In genomic region chr5:21528068-21528842, GRCm38 (mm10) we compare ENCODE assay signal across 9 mouse cellular contexts. TPM values are rescaled to one million over a fixed set of nuclear protein-coding genes. Genes with fewer than 3 reads are reported as not detected.
A peak's percentile ranks its signal among the peaks of the same experiment; 100 is the strongest.
DNase-seq lines count a peak whose midpoint lies in the region; ATAC-seq and TF ChIP-seq lines count a peak whose summit lies in the region.
"Had no signal": no experiment of that assay in that cellular context is flagged by ENCODE, and none has a peak within 500 bp of the region (broad histone marks: within the 10 kb centered on the region; RNA-seq: fewer than 3 reads in every experiment).

No protein-coding gene starts in this region.

- peak; percentile 79 for DNase-seq in midbrain, embryonic 11.5 days (ENCODE audit: low spot score, missing footprints)
- peak; percentile 60 for DNase-seq in heart, adult 8-10 months (ENCODE audit: low spot score)
- peak; percentile 71 for DNase-seq in kidney, postnatal 10 days
- peak; percentile 21 for DNase-seq in stomach, postnatal 0 days (ENCODE audit: low spot score)
- DNase-seq in ovary, adult 18-20 months (ENCODE audit: low spot score), result no peak
- no peak for DNase-seq in cerebellum, postnatal 36 days
- DNase-seq: adrenal gland, adult 2 months had no signal

- WGBS in midbrain, embryonic 11.5 days, result 91% methylated on average over 15 of the region's 15 CpGs
- 91% methylated on average over 15 of the region's 15 CpGs for WGBS in midbrain, embryonic 15.5 days
- 52% methylated on average over 15 of the region's 15 CpGs for WGBS in stomach, postnatal 0 days

- TF ChIP-seq CTCF in stomach, postnatal 0 days (IDR thresholded peaks at IDR 0.05; ENCODE audit: low read depth), result no peak

- peaks cover 7% of the 10 kb centered on the region for H3K4me1 ChIP-seq in midbrain, embryonic 11.5 days (ENCODE audit: control insufficient read depth, insufficient read depth, low read length)
- no peaks in the 10 kb centered on the region for H3K4me1 ChIP-seq in midbrain, embryonic 15.5 days
- no peaks in the 10 kb centered on the region for H3K4me1 ChIP-seq in stomach, postnatal 0 days (replicated peaks; ENCODE audit: control insufficient read depth, insufficient read depth)

- H3K4me2 ChIP-seq in midbrain, embryonic 11.5 days, result no peak overlapping the region
- H3K4me2 ChIP-seq in midbrain, embryonic 15.5 days, result no peak overlapping the region
- no peak overlapping the region; the same call in 1 of the 2 replicates for H3K4me2 ChIP-seq in stomach, postnatal 0 days (replicated peaks; ENCODE audit: low read depth)

- ATAC-seq in midbrain, embryonic 11.5 days (ENCODE audit: low FRiP score), result no peak
- ATAC-seq in midbrain, embryonic 15.5 days (replicated peaks), result no peak
- peak; percentile 86 for ATAC-seq in stomach, postnatal 0 days (ENCODE audit: low FRiP score, low TSS enrichment)

- H3K4me3 ChIP-seq in midbrain, embryonic 11.5 days (ENCODE audit: low read depth, low read length), result no peak overlapping the region
- no peak overlapping the region for H3K4me3 ChIP-seq in midbrain, embryonic 15.5 days
- no peak overlapping the region for H3K4me3 ChIP-seq in stomach, postnatal 0 days (ENCODE audit: low read depth, low read length)
- H3K4me3 ChIP-seq: midbrain, embryonic 12.5 days had no signal

- H3K27me3 ChIP-seq in midbrain, embryonic 11.5 days (ENCODE audit: control insufficient read depth, insufficient read depth, low read length), result no peaks in the 10 kb centered on the region
- no peaks in the 10 kb centered on the region for H3K27me3 ChIP-seq in midbrain, embryonic 15.5 days (replicated peaks)
- no peaks in the 10 kb centered on the region for H3K27me3 ChIP-seq in stomach, postnatal 0 days (ENCODE audit: control insufficient read depth, insufficient read depth, low read length)
- H3K27me3 ChIP-seq: midbrain, embryonic 12.5 days had no signal

- H3K9ac ChIP-seq in midbrain, embryonic 11.5 days (ENCODE audit: low read length), result no peak overlapping the region
- H3K9ac ChIP-seq in midbrain, embryonic 15.5 days, result no peak overlapping the region
- H3K9ac ChIP-seq in stomach, postnatal 0 days (ENCODE audit: low read length), result no peak overlapping the region
- H3K9ac ChIP-seq: midbrain, embryonic 12.5 days had no signal

- no peak for TF ChIP-seq EP300 in stomach, postnatal 0 days (optimal IDR thresholded peaks at IDR 0.05)

- no peak overlapping the region for H3K27ac ChIP-seq in midbrain, embryonic 11.5 days (ENCODE audit: low read depth, low read length)
- H3K27ac ChIP-seq in midbrain, embryonic 15.5 days, result no peak overlapping the region
- peak overlapping the region; percentile 84 for H3K27ac ChIP-seq in stomach, postnatal 0 days (replicated peaks)

- H3K36me3 ChIP-seq in midbrain, embryonic 11.5 days (ENCODE audit: control insufficient read depth, insufficient read depth, low read length), result no peaks in the 10 kb centered on the region
- no peaks in the 10 kb centered on the region for H3K36me3 ChIP-seq in midbrain, embryonic 15.5 days (replicated peaks)
- H3K36me3 ChIP-seq in stomach, postnatal 0 days (ENCODE audit: control insufficient read depth, insufficient read depth, low read length), result no peaks in the 10 kb centered on the region
- H3K36me3 ChIP-seq: midbrain, embryonic 12.5 days had no signal

- no peaks in the 10 kb centered on the region for H3K9me3 ChIP-seq in midbrain, embryonic 11.5 days (ENCODE audit: control insufficient read depth, low read length)
- H3K9me3 ChIP-seq in midbrain, embryonic 15.5 days, result no peaks in the 10 kb centered on the region
- H3K9me3 ChIP-seq in stomach, postnatal 0 days (ENCODE audit: control insufficient read depth, low read length), result no peaks in the 10 kb centered on the region
- H3K9me3 ChIP-seq: midbrain, embryonic 12.5 days had no signal

RNA-seq across cellular contexts. Expression of gene Lrrc17, which starts 15.1 kb away (rescaled TPM):
- 14.0 and 17.0 TPM in 2 replicates for polyA plus RNA-seq in midbrain, embryonic 11.5 days (2014; fragmentation: Nextera tagmentation; extraction: Ambion mirVana)
- 6.7 and 9.2 TPM in 2 replicates for polyA plus RNA-seq in midbrain, embryonic 15.5 days (2015; fragmentation: Nextera tagmentation; extraction: Ambion mirVana)
- 1 to 10 TPM; 1.5 to 3.2 (median 2.2) TPM for total RNA-seq in heart, adult 8-10 months (2022)
- polyA plus RNA-seq in stomach, postnatal 0 days (2015; fragmentation: Nextera tagmentation; extraction: Ambion mirVana), result 18.5 and 20.2 TPM in 2 replicates

Comparison
In these comparisons a context has a peak if more than half of its experiments do, and no peak if none do; other contexts are left out.
1. DNase-seq: peak in midbrain, embryonic 11.5 days (single experiment), heart, adult 8-10 months (single experiment), kidney, postnatal 10 days (single experiment) and stomach, postnatal 0 days (single experiment); none in ovary, adult 18-20 months (single experiment) and cerebellum, postnatal 36 days (0 of 2).